Mouse (Mus musculus): Measurements from ENCODE around the gene Lama4.
A peak's percentile ranks its signal among the peaks of the same experiment; 100 is the strongest.

Gene Lama4

DNA sequence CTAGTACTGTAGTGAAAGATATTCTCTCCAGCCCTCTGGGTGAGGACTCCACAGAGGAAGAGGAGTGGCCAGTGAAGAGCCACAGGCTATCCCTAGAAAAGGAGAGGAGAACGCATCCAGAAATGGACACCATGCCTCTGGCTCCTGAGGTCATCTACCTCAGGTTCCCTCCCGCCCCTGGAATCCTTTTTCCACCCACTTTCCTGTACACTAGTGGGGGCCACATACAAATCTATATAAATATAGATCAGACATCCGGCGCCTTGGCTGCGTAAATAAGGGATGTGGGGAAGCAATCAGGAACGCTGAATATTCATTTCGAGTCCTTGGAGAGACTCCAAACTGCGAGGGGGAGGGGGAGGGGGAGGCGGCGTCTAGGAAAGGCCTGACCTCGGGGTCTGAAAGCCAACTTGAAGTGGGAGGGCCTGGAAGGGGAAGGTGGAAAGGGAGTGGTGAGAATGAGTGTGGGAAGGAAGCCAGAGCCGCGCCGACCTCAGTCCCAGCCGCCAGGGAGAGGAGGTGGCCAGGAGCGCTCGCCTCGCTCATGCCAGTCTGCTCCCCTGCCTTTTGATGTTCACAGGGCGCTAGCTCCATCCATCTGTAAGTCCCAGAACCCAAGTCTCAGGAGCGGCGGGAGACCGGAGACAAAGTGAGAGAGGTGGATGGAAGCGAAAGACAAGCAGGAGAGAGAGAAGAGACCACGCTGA, at the start of gene Lama4:
Lama4 (plus strand) TSS at position 441 of the 707 bp plus-strand sequence.
- peak; percentile 37 for DNase-seq (ENCODE audit: low read depth, low spot score)

DNA sequence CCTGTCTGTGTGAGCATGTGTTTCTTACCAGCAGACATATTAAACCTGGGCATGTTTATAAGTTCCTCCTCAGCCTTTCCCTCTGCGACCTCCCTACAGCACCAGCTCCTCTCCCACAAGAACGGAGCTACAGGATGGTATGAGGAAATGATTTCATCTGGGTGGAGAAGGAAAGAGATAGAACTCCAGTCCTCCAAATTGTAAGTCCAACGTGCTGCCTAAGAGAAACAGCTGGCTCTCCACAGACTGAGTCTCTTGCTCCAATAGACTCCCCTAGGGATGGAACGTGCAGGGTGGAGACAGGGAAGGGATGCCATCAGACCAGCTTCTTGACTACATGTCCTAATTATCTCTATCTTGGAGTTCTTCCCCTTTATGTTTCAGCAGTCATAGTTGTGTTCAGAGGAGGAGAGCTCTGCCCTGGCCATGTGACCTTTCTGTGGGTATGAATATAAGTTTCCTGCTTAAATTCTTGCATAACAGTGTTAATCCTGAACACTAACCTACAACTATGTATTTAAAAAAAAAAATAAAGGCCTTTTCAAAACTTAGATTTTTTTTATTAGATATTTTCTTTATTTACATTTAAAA, 49.2 kb upstream of the Lama4 start:
- DNase-seq (ENCODE audit: low read depth, low spot score) = no peak

DNA sequence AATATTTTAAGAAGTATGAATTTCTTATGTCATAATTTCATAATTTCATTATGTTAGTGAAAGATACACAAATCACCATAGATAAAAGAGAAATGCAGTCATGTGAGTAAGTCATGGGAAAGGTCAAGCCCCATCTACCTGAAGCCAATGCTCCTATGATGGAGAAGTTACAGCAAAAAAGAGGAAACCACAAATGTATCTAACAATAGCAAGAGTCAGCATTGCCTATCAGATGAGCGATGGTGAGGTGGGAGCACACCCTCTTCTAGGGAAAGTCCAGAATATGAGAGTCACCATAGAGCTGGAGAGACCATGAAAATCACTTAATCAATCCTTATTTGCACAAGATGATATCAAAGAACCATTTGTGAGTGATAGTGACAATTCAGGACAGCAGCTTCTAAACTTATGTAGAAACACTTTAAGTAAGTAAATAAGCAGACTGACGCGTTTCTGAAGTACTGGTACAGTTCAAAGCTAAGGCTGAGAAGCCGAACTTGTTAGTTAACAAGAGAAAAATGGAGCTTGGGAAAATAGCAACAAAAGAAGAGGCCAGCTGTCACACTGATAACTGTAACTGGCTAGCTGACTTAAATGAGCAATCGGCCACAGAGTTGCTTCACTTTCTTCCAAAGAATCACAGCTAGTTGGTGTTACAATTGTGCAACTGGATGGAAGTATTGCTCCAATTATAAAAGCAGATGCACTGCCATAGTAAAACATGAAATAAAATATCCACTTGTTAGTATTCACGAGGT, 36.2 kb upstream of the Lama4 start:
- no peak for DNase-seq (ENCODE audit: low read depth, low spot score)

- DNase-seq (ENCODE audit: low read depth, low spot score) = no peak
Measured at GRCm38 (mm10) chr10:38944701-38945100, 20.6 kb upstream of the Lama4 start.

DNA sequence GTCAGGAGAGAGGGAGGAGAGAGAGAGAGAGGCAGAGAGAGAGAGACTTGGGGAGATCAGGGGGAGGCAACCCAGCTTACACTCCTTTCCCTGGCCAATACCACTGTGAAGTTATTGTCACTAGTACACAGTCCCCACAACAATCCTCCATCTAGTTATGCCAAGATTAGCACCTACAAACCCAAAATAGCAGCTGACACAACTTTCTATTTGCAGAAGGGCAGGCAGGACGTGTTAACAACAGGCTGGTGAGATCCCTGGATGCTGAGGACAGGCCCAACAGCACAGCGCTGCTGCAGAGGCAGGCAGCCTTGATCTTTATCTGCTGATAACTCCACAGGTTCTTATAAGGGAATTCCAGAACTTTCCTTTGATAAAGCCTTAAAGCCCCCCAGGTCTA, 3.4 kb upstream of the Lama4 start:
- DNase-seq (ENCODE audit: low read depth, low spot score) = no peak

GRCm38 (mm10) chr10:38964719-38965074, 618 bp upstream of the Lama4 start:
- DNase-seq (ENCODE audit: low read depth, low spot score) = no peak

DNA sequence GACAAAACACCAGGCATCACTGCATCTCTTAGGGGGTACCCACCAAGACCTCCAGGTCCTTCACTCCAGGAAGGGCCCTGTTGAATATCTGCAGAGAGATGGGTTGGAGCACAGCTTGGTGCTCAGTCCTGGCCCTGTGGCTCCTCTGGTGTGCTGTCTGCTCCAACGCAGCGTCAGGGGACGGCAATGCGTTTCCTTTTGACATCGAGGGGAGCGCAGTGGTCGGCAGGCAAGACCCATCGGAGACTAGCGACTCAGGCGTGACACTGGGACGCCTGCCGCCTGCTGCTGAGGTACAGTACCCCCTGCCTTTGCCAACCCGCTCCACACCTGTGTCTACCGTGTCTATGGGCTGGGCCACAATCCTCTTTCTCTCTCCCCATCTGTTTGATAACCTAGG, 542 bp downstream of the Lama4 start:
- no peak for DNase-seq (ENCODE audit: low read depth, low spot score)

DNA sequence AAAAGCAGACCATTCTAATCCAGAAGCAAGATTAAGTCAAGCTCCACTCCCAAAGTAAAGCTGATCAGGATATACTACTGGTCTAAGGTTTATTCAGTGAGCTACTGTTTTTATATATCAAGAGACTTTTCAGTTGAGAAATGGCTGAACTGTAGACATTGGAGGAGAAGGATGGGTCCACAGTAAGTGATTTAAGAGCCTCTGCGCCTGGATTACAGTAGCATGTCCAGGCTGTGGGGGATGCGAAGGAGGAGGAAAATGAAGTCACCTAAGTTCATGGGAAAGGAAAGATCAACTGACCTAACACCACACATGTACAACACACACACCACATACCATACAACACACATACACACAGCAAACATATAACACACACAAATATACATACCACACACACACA, 1.3 kb downstream of the Lama4 start:
- DNase-seq (ENCODE audit: low read depth, low spot score) = no peak

- no peak for DNase-seq (ENCODE audit: low read depth, low spot score)
Measured at GRCm38 (mm10) chr10:38968326-38969072, 3.2 kb downstream of the Lama4 start.

DNA sequence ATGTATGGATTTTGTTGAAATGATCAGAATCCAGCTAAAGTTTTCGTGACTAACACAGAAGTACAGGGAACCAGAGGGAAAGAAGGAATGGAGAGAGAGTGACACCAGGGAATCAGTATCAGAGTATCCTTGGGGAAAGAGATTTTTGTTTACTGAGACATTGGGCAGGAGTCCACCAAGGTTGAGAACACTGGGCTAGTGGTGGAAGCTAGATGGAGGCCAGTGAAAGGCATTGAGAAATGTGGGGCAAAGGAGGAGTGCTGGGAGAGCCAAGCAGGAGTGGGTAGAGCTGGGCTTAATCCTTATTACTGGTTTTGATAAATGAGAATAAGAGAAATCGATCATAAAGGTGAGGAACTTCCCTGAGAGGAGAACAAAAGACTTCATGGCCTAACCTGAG, 4.2 kb downstream of the Lama4 start:
- DNase-seq (ENCODE audit: low read depth, low spot score) = no peak

- no peak for DNase-seq (ENCODE audit: low read depth, low spot score)
Measured at GRCm38 (mm10) chr10:38969975-38970374, 4.7 kb downstream of the Lama4 start.

GRCm38 (mm10) chr10:38972221-38972946, 7.1 kb downstream of the Lama4 start:
- DNase-seq (ENCODE audit: low read depth, low spot score) = no peak

DNA sequence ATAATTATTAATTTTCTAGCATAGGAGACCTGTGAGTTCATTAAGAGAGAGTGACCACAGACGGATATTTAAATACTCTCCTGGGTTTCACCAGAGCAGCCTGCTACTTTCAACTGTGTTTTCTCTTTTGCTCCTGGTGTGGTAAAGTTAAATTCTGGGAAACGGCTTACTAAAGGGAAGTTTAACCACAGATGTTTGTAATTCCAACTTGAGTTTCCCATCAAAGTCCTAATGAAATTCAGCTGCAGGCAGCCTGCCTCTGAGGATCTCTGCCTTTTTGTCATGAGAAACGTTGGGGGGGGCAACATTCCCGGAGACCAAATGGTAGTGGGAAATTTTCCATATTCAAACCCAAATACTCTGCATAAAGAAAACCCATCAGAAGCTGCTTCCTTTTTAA, 7.7 kb downstream of the Lama4 start:
- no peak for DNase-seq (ENCODE audit: low read depth, low spot score)

DNA sequence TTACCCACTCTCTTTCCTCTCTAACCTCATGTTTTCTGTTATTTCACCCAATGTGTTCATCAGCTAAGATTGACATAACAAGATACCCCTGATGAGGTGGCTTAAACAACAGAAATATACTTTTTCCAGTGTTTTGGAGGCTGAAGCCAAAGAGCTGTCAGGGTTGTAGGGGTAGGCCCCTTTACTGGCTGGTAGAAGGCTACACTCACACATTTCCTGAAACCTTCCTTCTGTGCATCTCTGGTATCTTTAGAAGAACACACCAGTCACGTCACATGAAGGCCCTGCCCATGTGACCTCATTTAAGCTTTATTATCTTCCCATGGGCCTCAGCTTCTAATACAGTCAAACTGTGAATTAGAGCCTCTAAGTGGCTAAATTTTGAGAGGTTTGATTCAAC, 12.9 kb downstream of the Lama4 start:
- no peak for DNase-seq (ENCODE audit: low read depth, low spot score)

DNA sequence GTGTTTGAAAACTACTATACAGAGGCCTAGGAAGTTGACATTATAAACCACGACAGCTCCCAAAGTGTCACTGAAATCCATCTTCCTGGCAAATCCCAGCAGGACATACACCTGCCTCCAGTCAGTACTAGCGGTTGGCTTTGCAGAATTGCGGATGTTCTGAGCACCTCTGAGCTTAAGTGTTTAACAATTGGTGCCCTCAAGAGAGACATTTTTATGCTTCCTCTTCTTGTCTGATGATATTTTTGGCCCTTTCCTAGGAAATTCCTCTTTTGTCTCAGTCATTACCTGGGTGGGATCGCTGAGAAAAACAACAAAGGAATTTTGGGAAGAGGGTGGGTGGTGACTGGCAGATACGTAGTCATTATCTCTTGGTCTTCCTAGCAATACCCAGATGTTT, 14.4 kb downstream of the Lama4 start:
- no peak for DNase-seq (ENCODE audit: low read depth, low spot score)

DNA sequence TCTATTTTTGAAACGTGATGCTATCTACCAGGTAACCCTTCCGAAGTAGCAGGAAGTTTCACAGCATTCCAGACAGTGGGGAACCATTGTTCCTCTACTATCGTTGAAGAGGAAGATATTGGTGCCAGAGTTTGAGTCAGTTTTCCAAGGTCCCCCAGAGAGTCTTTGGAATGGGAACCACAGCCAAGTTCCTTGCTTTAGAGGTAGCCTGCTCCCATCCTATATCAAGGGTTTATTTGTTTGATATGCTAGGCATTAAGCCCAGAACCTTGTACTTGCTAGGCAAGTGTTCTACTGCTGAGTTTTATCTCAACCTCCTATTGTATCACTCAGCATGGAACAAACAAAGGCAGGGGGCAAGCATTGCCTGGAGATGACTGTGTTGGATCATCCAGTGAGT, 15.7 kb downstream of the Lama4 start:
- no peak for DNase-seq (ENCODE audit: low read depth, low spot score)

DNA sequence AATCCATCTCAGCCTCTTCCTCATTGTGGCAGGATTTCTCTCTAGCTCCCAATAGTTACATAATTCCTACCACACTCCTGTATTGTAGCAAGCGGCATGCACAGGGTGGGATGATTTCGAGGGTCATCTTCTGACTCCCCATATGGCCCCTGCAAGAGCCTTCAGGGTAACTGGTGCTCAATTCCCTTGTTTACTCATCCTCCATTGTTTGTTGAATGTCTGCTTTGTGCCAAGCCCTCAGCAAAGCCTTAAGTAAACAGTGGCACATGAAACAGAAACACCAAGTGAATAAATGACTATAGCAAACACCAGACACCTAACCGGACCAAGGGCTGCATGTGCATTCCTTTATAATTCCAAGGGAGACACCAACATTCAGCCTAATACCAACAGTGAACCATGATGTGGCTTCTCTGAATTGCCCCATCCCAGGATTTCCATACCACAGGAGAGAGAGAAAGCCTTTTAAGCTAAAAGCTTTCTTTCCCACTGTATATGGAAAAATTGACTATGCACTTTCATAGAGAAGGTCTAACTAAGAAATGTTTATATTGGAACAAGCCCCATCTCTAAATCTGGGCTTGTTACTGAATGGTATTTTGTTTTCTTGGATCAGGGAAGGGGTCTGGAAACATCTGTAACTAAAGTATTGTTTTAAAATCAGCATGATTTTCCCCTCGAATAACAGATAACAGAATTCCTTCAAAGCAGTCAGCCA, 19.2 kb downstream of the Lama4 start:
- DNase-seq (ENCODE audit: low read depth, low spot score) = no peak

- no peak for DNase-seq (ENCODE audit: low read depth, low spot score)
Measured at GRCm38 (mm10) chr10:38986053-38986452, 20.7 kb downstream of the Lama4 start.

DNA sequence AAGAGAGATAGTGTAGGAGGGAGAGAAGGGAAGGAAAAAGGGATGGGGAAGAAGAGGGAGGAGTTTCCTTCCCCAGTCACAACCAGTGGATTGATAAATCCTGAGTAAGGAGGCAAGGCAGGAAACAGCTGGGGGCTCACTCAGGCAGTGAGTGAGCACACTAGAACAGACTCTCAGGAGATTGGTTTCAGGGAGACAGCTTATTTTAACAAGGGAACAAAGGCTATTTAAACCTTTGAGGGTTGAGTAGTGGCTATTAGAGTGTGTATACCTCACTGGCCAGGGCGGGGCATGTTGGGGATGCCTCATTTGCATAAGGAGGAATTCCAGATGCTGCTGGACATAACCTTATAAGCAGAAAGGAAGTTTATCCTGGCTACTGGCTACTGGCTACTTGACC, 27.5 kb downstream of the Lama4 start:
- DNase-seq (ENCODE audit: low read depth, low spot score) = no peak

DNA sequence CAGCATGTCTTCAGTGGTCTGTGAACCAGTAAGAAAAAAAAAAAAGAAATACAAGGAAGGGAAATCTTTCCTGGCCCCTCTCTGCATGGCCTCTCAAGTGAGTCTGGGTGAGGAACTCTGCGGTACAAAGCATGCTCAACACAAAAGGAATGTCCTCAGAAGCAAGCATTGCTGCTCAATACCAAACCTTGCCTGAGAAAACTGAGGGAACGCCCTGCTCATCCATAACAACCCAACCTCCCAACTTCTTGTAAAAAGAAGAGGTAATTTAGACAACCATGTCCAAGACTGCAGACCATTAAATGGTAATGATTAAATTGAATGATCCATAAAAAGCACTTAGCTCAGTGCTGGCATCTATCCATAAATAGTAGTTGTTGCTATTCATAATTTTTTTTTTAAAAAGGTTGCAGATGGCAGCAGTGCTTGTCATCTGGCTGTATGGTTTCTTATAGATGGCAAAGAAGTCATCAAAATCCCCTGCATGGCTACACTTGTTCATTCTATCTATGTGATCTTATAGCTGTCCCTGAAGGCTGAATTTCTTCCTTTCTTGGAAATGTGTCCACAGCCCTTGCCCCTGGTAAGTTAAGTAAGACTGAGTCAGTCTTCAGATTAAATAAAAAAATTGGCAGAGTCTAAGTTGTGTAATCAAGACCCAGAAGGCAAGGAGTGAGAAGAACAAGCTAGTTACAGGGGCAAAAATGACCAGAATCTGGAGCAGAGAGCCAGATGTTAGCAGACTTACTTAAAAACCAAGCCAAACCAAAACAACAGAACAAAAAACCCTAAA, 28.5 kb downstream of the Lama4 start:
- no peak for DNase-seq (ENCODE audit: low read depth, low spot score)

Data from embryo, embryonic 11.5 days (tissue).